Mouse (Mus musculus): ENCODE measurements around the gene Itga4.
A peak's percentile ranks its signal among the peaks of the same experiment; 100 is the strongest.

Gene Itga4

GRCm38 (mm10) chr2:79352100-79352802, 97.0 kb downstream of the Itga4 start:
- no peak for DNase-seq (ENCODE audit: low spot score in 2 of 2)

GRCm38 (mm10) chr2:79354773-79355172, 99.5 kb downstream of the Itga4 start:
- no peak for DNase-seq (ENCODE audit: low spot score in 2 of 2)

- DNase-seq (ENCODE audit: low spot score in 2 of 2), result no peak
Observed at GRCm38 (mm10) chr2:79357835-79358234, 102.6 kb downstream of the Itga4 start.

- no peak for DNase-seq (ENCODE audit: low spot score in 2 of 2)
Observed at GRCm38 (mm10) chr2:79362029-79362428, 106.8 kb downstream of the Itga4 start.

GRCm38 (mm10) chr2:79363920-79364319, 108.7 kb downstream of the Itga4 start:
- DNase-seq (ENCODE audit: low spot score in 2 of 2), result no peak

GRCm38 (mm10) chr2:79367451-79368450, 112.5 kb downstream of the Itga4 start:
- peak in 1 of 2 experiments; percentile 5 for DNase-seq (ENCODE audit: low spot score in 2 of 2)

- no peak for DNase-seq (ENCODE audit: low spot score in 2 of 2)
Observed at GRCm38 (mm10) chr2:79368661-79369060, 113.4 kb downstream of the Itga4 start.

GRCm38 (mm10) chr2:79369061-79369524, 113.9 kb downstream of the Itga4 start:
- DNase-seq (ENCODE audit: low spot score in 2 of 2), result no peak

- no peak for DNase-seq (ENCODE audit: low spot score in 2 of 2)
Observed at GRCm38 (mm10) chr2:79369905-79370304, 114.7 kb downstream of the Itga4 start.

- peak; percentile 36 to 52 for DNase-seq (ENCODE audit: low spot score in 2 of 2)
Observed at GRCm38 (mm10) chr2:79370711-79371312, 115.6 kb downstream of the Itga4 start.

- DNase-seq (ENCODE audit: low spot score in 2 of 2), result peak in 1 of 2 experiments; percentile 14
Observed at GRCm38 (mm10) chr2:79371326-79372153, 116.3 kb downstream of the Itga4 start.

GRCm38 (mm10) chr2:79372154-79372467, 116.9 kb downstream of the Itga4 start:
- DNase-seq (ENCODE audit: low spot score in 2 of 2), result no peak

- peak; percentile 40 to 58 for DNase-seq (ENCODE audit: low spot score in 2 of 2)
Observed at GRCm38 (mm10) chr2:79372486-79373200, 117.4 kb downstream of the Itga4 start.

GRCm38 (mm10) chr2:79378346-79379086, 123.3 kb downstream of the Itga4 start:
- no peak for DNase-seq (ENCODE audit: low spot score in 2 of 2)

GRCm38 (mm10) chr2:79379087-79380041, 124.1 kb downstream of the Itga4 start:
- DNase-seq (ENCODE audit: low spot score in 2 of 2), result no peak

All from natural killer cell, adult 2 months (primary cell).